Mouse (Mus musculus): ENCODE results near the gene Mdga1. TPM values are rescaled to one million over a fixed set of nuclear protein-coding genes. Genes with fewer than 3 reads are reported as not detected.
A peak's percentile ranks its signal among the peaks of the same experiment; 100 is the strongest.

Gene Mdga1
- polyA plus RNA-seq, 1 experiment: 8.0 TPM

DNA sequence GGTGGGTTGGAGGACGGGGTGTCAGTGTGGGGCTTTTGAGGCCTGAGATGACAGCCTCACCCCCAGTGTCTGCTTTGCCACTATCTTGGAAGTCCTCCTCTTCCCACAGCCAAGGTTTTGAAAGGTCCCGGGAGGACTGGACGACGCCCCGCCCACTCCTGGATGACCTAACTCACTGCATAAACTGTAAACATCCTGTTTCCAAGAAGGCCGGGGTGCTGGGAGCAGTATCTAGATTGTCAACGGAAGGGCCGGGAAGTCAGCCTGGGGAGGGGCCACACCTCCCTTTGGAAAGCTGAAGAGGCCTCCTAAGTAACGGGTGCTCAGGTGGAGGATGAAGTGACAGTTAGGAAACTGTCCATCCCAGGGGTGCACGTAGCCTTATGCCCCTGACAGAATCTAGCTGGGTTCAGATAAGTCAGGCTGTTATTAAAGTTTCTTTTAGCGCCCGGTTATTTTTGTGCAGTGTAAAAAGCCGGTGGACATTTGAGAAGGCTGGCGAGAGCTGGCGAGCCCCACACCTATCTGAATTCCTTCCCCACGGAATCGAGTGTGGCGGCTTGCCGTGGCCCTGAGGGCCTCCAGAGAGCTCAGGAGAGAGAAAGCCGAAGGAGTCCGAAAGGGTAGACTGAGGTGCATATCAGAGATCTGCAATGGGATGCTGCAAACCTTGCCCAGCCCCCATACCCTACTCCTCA lies 170.3 kb downstream of the Mdga1 start:
- no peak for DNase-seq
- WGBS: 90% methylated on average over 21 of the region's 21 CpGs

DNA sequence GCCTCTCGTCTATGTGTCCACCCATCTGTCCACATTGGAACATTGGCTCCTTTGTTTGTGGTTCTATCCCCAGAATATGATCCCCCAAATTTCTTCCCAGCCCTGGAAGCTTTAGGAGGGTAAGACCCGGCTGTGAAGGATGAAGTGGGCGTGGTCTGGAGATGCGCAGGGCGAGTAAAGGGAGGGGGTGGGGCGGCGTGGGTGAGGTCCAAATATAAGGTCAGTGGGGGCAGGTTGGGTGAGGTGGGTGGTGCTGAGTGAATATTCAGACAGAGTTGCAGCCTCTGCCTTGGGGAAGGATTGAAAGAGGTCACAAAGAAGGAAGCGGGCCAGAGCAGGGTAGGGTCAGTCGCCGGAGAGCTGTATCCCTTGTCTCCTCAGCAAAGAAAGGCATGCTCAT lies 171.7 kb downstream of the Mdga1 start:
- no peaks in the 10 kb centered on the region for H3K27me3 ChIP-seq (ENCODE audit: control insufficient read depth, insufficient read depth, low read length)
- peaks cover 2% of the 10 kb centered on the region; the same call in 1 of the 2 replicates for H3K4me1 ChIP-seq (ENCODE audit: control insufficient read depth, insufficient read depth, low read length)
- H3K27ac ChIP-seq (ENCODE audit: insufficient read depth, low read length): no peak overlapping the region
- TF ChIP-seq CTCF (IDR thresholded peaks at IDR 0.05; ENCODE audit: borderline replicate concordance, insufficient read depth, low read depth, low read length): no peak
- no peak for TF ChIP-seq POLR2A (IDR thresholded peaks at IDR 0.05; ENCODE audit: borderline replicate concordance, insufficient read depth, low read length)
- no peak for DNase-seq
- whole genome bisulfite sequencing: 76% methylated on average over 10 of the region's 10 CpGs
- no peak overlapping the region for H3K4me3 ChIP-seq (replicated peaks; ENCODE audit: insufficient read depth, low read depth, low read length)

More for the DNA sequence above, 170.3 kb downstream of the Mdga1 start:
- TF ChIP-seq CTCF (IDR thresholded peaks at IDR 0.05; ENCODE audit: borderline replicate concordance, insufficient read depth, low read depth, low read length) (no peak), POLR2A (IDR thresholded peaks at IDR 0.05; ENCODE audit: borderline replicate concordance, insufficient read depth, low read length) (no peak)
- Histone ChIP-seq H3K27ac (ENCODE audit: insufficient read depth, low read length) (no peak overlapping the region), H3K4me1 (ENCODE audit: control insufficient read depth, insufficient read depth, low read length) (peaks cover 2% of the 10 kb centered on the region; the same call in 1 of the 2 replicates), H3K4me3 (replicated peaks; ENCODE audit: insufficient read depth, low read depth, low read length) (no peak overlapping the region), H3K27me3 (ENCODE audit: control insufficient read depth, insufficient read depth, low read length) (no peaks in the 10 kb centered on the region)

DNA sequence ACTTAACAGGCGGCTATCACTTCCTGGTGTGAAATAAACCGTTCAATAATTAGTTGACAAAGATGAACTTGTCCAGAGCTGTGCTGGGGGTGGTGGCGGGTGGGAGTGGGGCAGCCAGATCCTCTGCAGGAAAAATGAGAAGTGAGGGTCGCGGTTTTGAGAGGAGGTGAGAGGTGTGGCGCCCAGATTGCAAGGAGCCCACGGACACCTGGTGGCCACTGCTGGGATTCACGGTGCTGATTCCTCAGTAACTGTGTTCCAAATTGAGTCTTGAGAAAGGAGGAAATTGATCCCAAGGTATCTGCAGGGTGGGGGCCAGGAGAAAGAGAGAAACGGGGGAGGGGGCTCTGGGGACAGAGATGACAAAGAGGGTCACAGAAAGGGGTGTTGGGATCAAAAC lies 173.1 kb downstream of the Mdga1 start:
- H3K27me3 ChIP-seq (ENCODE audit: control insufficient read depth, insufficient read depth, low read length): no peaks in the 10 kb centered on the region
- no peak overlapping the region for H3K27ac ChIP-seq (ENCODE audit: insufficient read depth, low read length)
- H3K4me1 ChIP-seq (ENCODE audit: control insufficient read depth, insufficient read depth, low read length): peaks cover 2% of the 10 kb centered on the region; the same call in 1 of the 2 replicates
- TF ChIP-seq POLR2A (IDR thresholded peaks at IDR 0.05; ENCODE audit: borderline replicate concordance, insufficient read depth, low read length) (no peak), CTCF (IDR thresholded peaks at IDR 0.05; ENCODE audit: borderline replicate concordance, insufficient read depth, low read depth, low read length) (peak; percentile 36; the same call in 1 of the 2 replicates)
- no peak overlapping the region for H3K4me3 ChIP-seq (replicated peaks; ENCODE audit: insufficient read depth, low read depth, low read length)
- no peak for DNase-seq
- WGBS: 62% methylated on average over 9 of the region's 9 CpGs

DNA sequence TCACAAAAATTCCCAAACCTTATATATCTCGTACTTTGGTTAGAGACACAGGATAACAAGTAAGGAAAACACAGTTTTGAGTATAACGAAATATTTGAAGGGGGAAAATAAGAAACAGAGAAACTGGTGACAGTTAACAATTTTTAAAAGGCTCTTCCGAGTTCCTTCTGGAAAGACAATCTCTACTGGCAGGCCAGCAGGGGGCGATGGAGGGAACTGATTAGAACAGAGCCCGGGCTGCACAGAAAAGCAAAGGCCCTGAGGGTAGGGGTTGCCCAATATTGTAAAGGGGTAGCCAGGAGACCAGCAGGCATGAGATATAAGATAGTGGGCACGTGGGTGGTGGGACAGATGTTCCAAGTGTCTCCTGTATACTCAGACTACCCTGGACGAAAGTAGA lies 173.8 kb downstream of the Mdga1 start:
- H3K4me3 ChIP-seq (replicated peaks; ENCODE audit: insufficient read depth, low read depth, low read length): no peak overlapping the region
- no peaks in the 10 kb centered on the region for H3K27me3 ChIP-seq (ENCODE audit: control insufficient read depth, insufficient read depth, low read length)
- WGBS: 17% methylated on average over 7 of the region's 7 CpGs
- TF ChIP-seq CTCF (IDR thresholded peaks at IDR 0.05; ENCODE audit: borderline replicate concordance, insufficient read depth, low read depth, low read length) (peak; percentile 65), POLR2A (IDR thresholded peaks at IDR 0.05; ENCODE audit: borderline replicate concordance, insufficient read depth, low read length) (no peak)
- H3K4me1 ChIP-seq (ENCODE audit: control insufficient read depth, insufficient read depth, low read length): peaks cover 2% of the 10 kb centered on the region; the same call in 1 of the 2 replicates
- DNase-seq: peak; percentile 71 to 78
- H3K27ac ChIP-seq (ENCODE audit: insufficient read depth, low read length): no peak overlapping the region

DNA sequence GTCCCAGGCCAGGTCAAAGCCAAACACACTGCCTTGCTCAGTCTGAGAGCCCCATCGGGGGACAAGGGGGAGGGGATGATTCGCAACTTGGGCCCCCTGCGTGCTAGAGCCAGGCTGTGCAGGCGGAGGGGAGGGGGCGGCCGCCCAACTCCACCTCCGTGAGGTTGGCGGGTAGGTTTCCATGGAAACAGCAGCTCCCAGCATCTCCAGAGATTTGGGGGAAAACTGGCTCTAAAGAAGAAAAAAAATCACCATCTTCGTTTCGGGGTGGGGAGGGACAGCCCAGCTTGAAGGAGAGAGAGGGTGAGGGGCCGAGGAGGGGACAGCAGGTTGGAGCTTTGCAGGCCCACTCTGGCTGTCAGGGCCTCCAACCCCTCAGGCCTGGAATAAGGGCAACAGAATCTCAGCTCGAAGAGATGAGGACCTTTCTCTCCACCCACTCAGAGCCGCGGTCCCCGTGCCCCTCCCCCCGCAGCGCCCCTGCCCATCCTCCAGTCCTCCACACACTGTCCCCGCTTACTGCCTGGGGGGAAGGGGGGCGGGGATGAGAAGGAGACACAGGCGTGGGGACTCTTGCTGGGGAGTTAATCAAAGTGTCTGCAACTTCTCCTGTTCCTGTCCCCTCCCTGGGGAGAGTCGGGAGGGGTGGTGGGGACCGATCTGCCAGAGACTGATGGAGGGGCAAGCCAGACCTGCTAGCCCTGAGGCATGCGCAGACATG lies 174.7 kb downstream of the Mdga1 start:
- Histone ChIP-seq H3K27me3 (ENCODE audit: control insufficient read depth, insufficient read depth, low read length) (no peaks in the 10 kb centered on the region), H3K4me3 (replicated peaks; ENCODE audit: insufficient read depth, low read depth, low read length) (no peak overlapping the region), H3K4me1 (ENCODE audit: control insufficient read depth, insufficient read depth, low read length) (no peaks in the 10 kb centered on the region), H3K27ac (ENCODE audit: insufficient read depth, low read length) (no peak overlapping the region)
- TF ChIP-seq POLR2A (IDR thresholded peaks at IDR 0.05; ENCODE audit: borderline replicate concordance, insufficient read depth, low read length) (no peak), CTCF (IDR thresholded peaks at IDR 0.05; ENCODE audit: borderline replicate concordance, insufficient read depth, low read depth, low read length) (no peak)
- no peak for DNase-seq
- 38% methylated on average over 23 of the region's 23 CpGs for WGBS

DNA sequence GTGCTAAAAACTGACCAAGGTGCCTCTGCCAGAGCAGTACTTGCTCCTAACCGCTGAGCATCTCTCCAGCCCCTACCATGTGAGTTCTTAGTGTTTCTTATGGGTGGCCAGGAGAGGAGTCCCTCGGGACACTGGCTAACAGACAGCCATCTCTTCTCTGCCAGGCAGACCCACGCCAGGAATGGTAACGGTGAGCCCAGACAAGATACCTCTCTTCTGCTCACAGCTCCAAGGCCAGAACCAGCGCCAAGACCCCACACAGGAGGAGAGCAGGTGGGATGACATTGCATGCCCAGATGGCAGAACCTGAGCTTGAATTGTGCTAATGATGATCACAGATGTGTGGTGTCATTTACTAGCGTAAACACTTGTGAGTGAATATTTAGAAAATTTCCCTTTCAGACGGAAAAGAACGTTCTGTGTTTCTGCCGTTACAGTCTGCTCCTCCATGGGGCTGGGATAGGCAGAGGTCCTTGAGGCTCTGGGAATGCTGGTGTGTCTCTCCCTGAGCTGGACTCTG lies 178.3 kb downstream of the Mdga1 start:
- no peaks in the 10 kb centered on the region for H3K4me1 ChIP-seq (ENCODE audit: control insufficient read depth, insufficient read depth, low read length)
- DNase-seq: no peak
- no peak overlapping the region for H3K4me3 ChIP-seq (replicated peaks; ENCODE audit: insufficient read depth, low read depth, low read length)
- no peak for TF ChIP-seq POLR2A (IDR thresholded peaks at IDR 0.05; ENCODE audit: borderline replicate concordance, insufficient read depth, low read length)
- no peak for TF ChIP-seq CTCF (IDR thresholded peaks at IDR 0.05; ENCODE audit: borderline replicate concordance, insufficient read depth, low read depth, low read length)
- WGBS: 70% methylated on average over 9 of the region's 9 CpGs
- no peak overlapping the region for H3K27ac ChIP-seq (ENCODE audit: insufficient read depth, low read length)
- H3K27me3 ChIP-seq (ENCODE audit: control insufficient read depth, insufficient read depth, low read length): no peaks in the 10 kb centered on the region

DNA sequence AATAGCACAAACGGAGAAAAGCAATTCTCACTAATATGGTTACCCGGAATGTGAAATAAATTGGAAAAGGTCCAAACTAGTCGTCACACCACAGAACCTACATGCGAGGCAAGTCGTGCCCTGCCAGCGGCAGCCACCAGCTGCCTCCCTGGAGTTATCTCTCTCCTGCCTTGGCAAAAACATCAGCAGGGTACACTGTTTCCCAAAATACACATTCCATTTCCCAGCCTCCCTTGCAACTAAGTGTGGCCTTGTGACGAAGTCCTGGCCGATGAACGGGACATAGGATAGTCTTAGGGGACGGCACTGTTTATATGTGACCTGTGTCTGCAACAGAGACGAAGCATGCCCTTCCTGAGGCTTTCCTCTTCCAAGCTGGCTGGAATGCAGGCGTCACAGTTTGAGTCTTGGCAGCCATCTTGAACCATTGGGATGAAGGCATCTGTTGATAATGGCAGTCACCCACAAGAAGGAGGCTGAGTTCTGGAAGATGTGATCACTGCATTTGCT lies 179.6 kb downstream of the Mdga1 start:
- WGBS: 8% methylated on average over 12 of the region's 12 CpGs
- Histone ChIP-seq H3K27ac (ENCODE audit: insufficient read depth, low read length) (no peak overlapping the region), H3K27me3 (ENCODE audit: control insufficient read depth, insufficient read depth, low read length) (no peaks in the 10 kb centered on the region), H3K4me3 (replicated peaks; ENCODE audit: insufficient read depth, low read depth, low read length) (peak overlapping the region; percentile 38), H3K4me1 (ENCODE audit: control insufficient read depth, insufficient read depth, low read length) (no peaks in the 10 kb centered on the region)
- peak; percentile 65 to 74 for DNase-seq
- TF ChIP-seq CTCF (IDR thresholded peaks at IDR 0.05; ENCODE audit: borderline replicate concordance, insufficient read depth, low read depth, low read length) (no peak), POLR2A (IDR thresholded peaks at IDR 0.05; ENCODE audit: borderline replicate concordance, insufficient read depth, low read length) (no peak)
